ENCODE assay signal across 21 mouse cellular contexts in the genomic region with DNA sequence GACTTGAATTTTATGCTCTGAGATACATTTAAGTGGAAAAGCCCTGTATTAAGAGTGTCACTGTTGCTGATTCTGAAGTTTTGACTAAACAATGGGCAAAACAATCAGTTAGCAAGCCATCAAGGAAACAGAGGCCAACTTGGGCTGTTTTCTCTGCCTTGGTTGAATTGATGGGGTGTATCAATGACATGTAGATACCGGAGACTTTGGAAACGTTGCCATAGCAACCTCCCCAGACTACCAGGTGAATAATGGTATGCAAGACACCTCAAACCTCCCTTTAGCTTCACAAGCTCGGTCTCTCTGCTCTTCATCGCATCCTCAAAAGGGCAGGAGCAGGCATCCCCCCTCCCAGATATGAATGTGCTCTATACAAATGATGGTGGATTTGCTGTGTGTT.
DNase-seq lines count a peak whose midpoint lies in the region; ATAC-seq lines count a peak whose summit lies in the region.
"Had no signal": no experiment of that assay in that cellular context is flagged by ENCODE, and none has a peak within 500 bp of the region (broad histone marks: within the 10 kb centered on the region; RNA-seq: fewer than 3 reads in every experiment).

No protein-coding gene starts in this region.

- ATAC-seq in forebrain, embryonic 14.5 days, result no peak
- no peak for ATAC-seq in forebrain, embryonic 15.5 days (replicated peaks)
- no peak for ATAC-seq in hindbrain, embryonic 12.5 days (ENCODE audit: low FRiP score)
- no peak for ATAC-seq in megakaryocyte progenitor cell, adult 5-6 weeks (replicated peaks; ENCODE audit: poor library complexity)
- ATAC-seq: intestine, embryonic 16.5 days had no signal

- no peak overlapping the region for H3K9ac ChIP-seq in forebrain, embryonic 14.5 days (ENCODE audit: low read length)
- H3K9ac ChIP-seq in forebrain, embryonic 15.5 days (replicated peaks), result no peak overlapping the region
- H3K9ac ChIP-seq in hindbrain, embryonic 12.5 days, result no peak overlapping the region
- H3K9ac ChIP-seq: heart, embryonic 15.5 days; liver, embryonic 13.5 days; lung, embryonic 14.5 days; neural tube, embryonic 13.5 days had no signal

- intact Hi-C loops in heart, postnatal 25 days (cut with DNase I), result no loop called here

- no peak overlapping the region for H3K4me2 ChIP-seq in forebrain, embryonic 14.5 days (ENCODE audit: low read length)
- no peak overlapping the region for H3K4me2 ChIP-seq in forebrain, embryonic 15.5 days (replicated peaks)
- H3K4me2 ChIP-seq in hindbrain, embryonic 12.5 days (replicated peaks), result no peak overlapping the region
- H3K4me2 ChIP-seq: heart, embryonic 15.5 days; liver, embryonic 13.5 days; lung, embryonic 14.5 days; neural tube, embryonic 13.5 days had no signal

- H3K9me3 ChIP-seq in forebrain, embryonic 14.5 days (replicated peaks; ENCODE audit: control insufficient read depth, low read length), result no peaks in the 10 kb centered on the region
- H3K9me3 ChIP-seq in forebrain, embryonic 15.5 days, result no peaks in the 10 kb centered on the region
- no peaks in the 10 kb centered on the region for H3K9me3 ChIP-seq in hindbrain, embryonic 12.5 days (replicated peaks)
- H3K9me3 ChIP-seq: embryonic facial prominence, embryonic 10.5 days; heart, embryonic 15.5 days; neural tube, embryonic 13.5 days had no signal

- no peak overlapping the region for H3K4me3 ChIP-seq in forebrain, embryonic 14.5 days (ENCODE audit: low read depth, low read length)
- H3K4me3 ChIP-seq in forebrain, embryonic 15.5 days, result no peak overlapping the region
- no peak overlapping the region for H3K4me3 ChIP-seq in hindbrain, embryonic 12.5 days
- H3K4me3 ChIP-seq: embryonic facial prominence, embryonic 10.5 days; heart, embryonic 15.5 days; liver, embryonic 13.5 days; neural tube, embryonic 13.5 days had no signal

- no peak overlapping the region for H3K27ac ChIP-seq in forebrain, embryonic 14.5 days (ENCODE audit: low read depth, low read length)
- no peak overlapping the region for H3K27ac ChIP-seq in forebrain, embryonic 15.5 days (replicated peaks)
- peak overlapping the region; percentile 19; the same call in 1 of the 2 replicates for H3K27ac ChIP-seq in hindbrain, embryonic 12.5 days
- H3K27ac ChIP-seq: embryonic facial prominence, embryonic 10.5 days; heart, embryonic 15.5 days; liver, embryonic 13.5 days; neural tube, embryonic 13.5 days had no signal

- no peaks in the 10 kb centered on the region for H3K27me3 ChIP-seq in forebrain, embryonic 14.5 days (replicated peaks; ENCODE audit: control insufficient read depth, insufficient read depth, low read length)
- H3K27me3 ChIP-seq in forebrain, embryonic 15.5 days, result no peaks in the 10 kb centered on the region
- H3K27me3 ChIP-seq in hindbrain, embryonic 12.5 days, result no peaks in the 10 kb centered on the region
- H3K27me3 ChIP-seq: heart, embryonic 15.5 days; liver, embryonic 13.5 days; megakaryocyte, embryonic 14.5 days; neural tube, embryonic 13.5 days had no signal

- no peaks in the 10 kb centered on the region for H3K4me1 ChIP-seq in forebrain, embryonic 14.5 days (ENCODE audit: control insufficient read depth, insufficient read depth, low read length)
- no peaks in the 10 kb centered on the region for H3K4me1 ChIP-seq in forebrain, embryonic 15.5 days
- H3K4me1 ChIP-seq in hindbrain, embryonic 12.5 days, result peaks cover 14% of the 10 kb centered on the region
- H3K4me1 ChIP-seq: heart, embryonic 15.5 days; liver, embryonic 13.5 days; megakaryocyte, embryonic 14.5 days had no signal

- H3K36me3 ChIP-seq in forebrain, embryonic 14.5 days (ENCODE audit: control insufficient read depth, insufficient read depth, low read length), result no peaks in the 10 kb centered on the region
- H3K36me3 ChIP-seq in forebrain, embryonic 15.5 days, result no peaks in the 10 kb centered on the region
- H3K36me3 ChIP-seq in hindbrain, embryonic 12.5 days, result no peaks in the 10 kb centered on the region
- H3K36me3 ChIP-seq: embryonic facial prominence, embryonic 10.5 days; heart, embryonic 15.5 days; liver, embryonic 13.5 days; neural tube, embryonic 13.5 days had no signal

- 77% methylated on average over 4 of the region's 4 CpGs for WGBS in forebrain, embryonic 14.5 days
- WGBS in forebrain, embryonic 15.5 days, result 60% methylated on average over 4 of the region's 4 CpGs
- WGBS in hindbrain, embryonic 12.5 days, result 58% methylated on average over 4 of the region's 4 CpGs

- peak; percentile 39 for DNase-seq in forebrain, embryonic 14.5 days (ENCODE audit: low spot score)
- peak; percentile 29 for DNase-seq in R1 (ENCODE audit: low read depth, low spot score)
- peak; percentile 13 for DNase-seq in mesoderm, embryonic 11.5 days (ENCODE audit: low read depth, low spot score)
- DNase-seq in natural killer cell, adult 2 months (ENCODE audit: low spot score in 2 of 2), result no peak
- no peak for DNase-seq in heart, postnatal 25 days (ENCODE audit: low spot score)
- DNase-seq: adrenal gland, adult 2 months; cerebellum, adult 8-10 months; heart, postnatal 4 days; kidney, adult 9 months; kidney, postnatal 25 days; liver, embryonic 13.5 days; lung, embryonic 14.5 days; thymus, postnatal 14 days had no signal

Comparison
In these comparisons a context has a peak if more than half of its experiments do, and no peak if none do; other contexts are left out.
1. DNase-seq: peak in forebrain, embryonic 14.5 days (single experiment), R1 (single experiment) and mesoderm, embryonic 11.5 days (single experiment); none in natural killer cell, adult 2 months (0 of 2) and heart, postnatal 25 days (single experiment).